Mouse (Mus musculus): Measurements from ENCODE around the gene Fndc1.

Gene Fndc1

GRCm38 (mm10) chr17:7759786-7760185 is 67.3 kb downstream of the Fndc1 start:
- no peaks in the 10 kb centered on the region for H3K27me3 ChIP-seq (ENCODE audit: insufficient read depth, low read length)
- peaks cover 22% of the 10 kb centered on the region for H3K4me1 ChIP-seq (replicated peaks; ENCODE audit: low read depth, low read length)
- peaks cover 1% of the 10 kb centered on the region; the same call in 1 of the 2 replicates for H3K9me3 ChIP-seq (ENCODE audit: low read length)
- TF ChIP-seq NANOG (IDR thresholded peaks at IDR 0.05; ENCODE audit: borderline replicate concordance, low read length): no peak
- no peak for TF ChIP-seq POU5F1 (IDR thresholded peaks at IDR 0.05; ENCODE audit: borderline replicate concordance, low read length)
- TF ChIP-seq CTCF (conservative IDR thresholded peaks at IDR 0.05; ENCODE audit: low read length): no peak
- no peak overlapping the region for H3K4me3 ChIP-seq (replicated peaks; ENCODE audit: low read length)
- H3K36me3 ChIP-seq (ENCODE audit: insufficient read depth, low read length): no peaks in the 10 kb centered on the region

- Histone ChIP-seq H3K4me3 (replicated peaks; ENCODE audit: low read length) (no peak overlapping the region), H3K4me1 (replicated peaks; ENCODE audit: low read depth, low read length) (peaks cover 15% of the 10 kb centered on the region), H3K36me3 (ENCODE audit: insufficient read depth, low read length) (no peaks in the 10 kb centered on the region), H3K27me3 (ENCODE audit: insufficient read depth, low read length) (no peaks in the 10 kb centered on the region), H3K9me3 (ENCODE audit: low read length) (peaks cover 33% of the 10 kb centered on the region)
- TF ChIP-seq POU5F1 (IDR thresholded peaks at IDR 0.05; ENCODE audit: borderline replicate concordance, low read length) (no peak), CTCF (conservative IDR thresholded peaks at IDR 0.05; ENCODE audit: low read length) (no peak), NANOG (IDR thresholded peaks at IDR 0.05; ENCODE audit: borderline replicate concordance, low read length) (no peak)
Measured at GRCm38 (mm10) chr17:7755001-7755400, 72.1 kb downstream of the Fndc1 start.

GRCm38 (mm10) chr17:7753383-7753782 is 73.7 kb downstream of the Fndc1 start:
- TF ChIP-seq CTCF (conservative IDR thresholded peaks at IDR 0.05; ENCODE audit: low read length) (no peak), NANOG (IDR thresholded peaks at IDR 0.05; ENCODE audit: borderline replicate concordance, low read length) (no peak), POU5F1 (IDR thresholded peaks at IDR 0.05; ENCODE audit: borderline replicate concordance, low read length) (no peak)
- Histone ChIP-seq H3K4me1 (replicated peaks; ENCODE audit: low read depth, low read length) (peaks cover 7% of the 10 kb centered on the region), H3K27me3 (ENCODE audit: insufficient read depth, low read length) (no peaks in the 10 kb centered on the region), H3K36me3 (ENCODE audit: insufficient read depth, low read length) (no peaks in the 10 kb centered on the region), H3K4me3 (replicated peaks; ENCODE audit: low read length) (no peak overlapping the region), H3K9me3 (ENCODE audit: low read length) (peaks cover 41% of the 10 kb centered on the region)

- H3K27me3 ChIP-seq (ENCODE audit: insufficient read depth, low read length): no peaks in the 10 kb centered on the region
Measured at GRCm38 (mm10) chr17:7749051-7749815, 77.9 kb downstream of the Fndc1 start.

GRCm38 (mm10) chr17:7746841-7747240 is 80.3 kb downstream of the Fndc1 start:
- H3K4me3 ChIP-seq (replicated peaks; ENCODE audit: low read length): no peak overlapping the region
- no peaks in the 10 kb centered on the region for H3K27me3 ChIP-seq (ENCODE audit: insufficient read depth, low read length)
- no peaks in the 10 kb centered on the region for H3K36me3 ChIP-seq (ENCODE audit: insufficient read depth, low read length)
- TF ChIP-seq NANOG (IDR thresholded peaks at IDR 0.05; ENCODE audit: borderline replicate concordance, low read length): no peak
- TF ChIP-seq POU5F1 (IDR thresholded peaks at IDR 0.05; ENCODE audit: borderline replicate concordance, low read length): no peak
- no peak for TF ChIP-seq CTCF (conservative IDR thresholded peaks at IDR 0.05; ENCODE audit: low read length)
- peaks cover 22% of the 10 kb centered on the region for H3K9me3 ChIP-seq (ENCODE audit: low read length)
- H3K4me1 ChIP-seq (replicated peaks; ENCODE audit: low read depth, low read length): no peaks in the 10 kb centered on the region

More at GRCm38 (mm10) chr17:7749051-7749815, 77.9 kb downstream of the Fndc1 start:
- Histone ChIP-seq H3K4me3 (replicated peaks; ENCODE audit: low read length) (no peak overlapping the region), H3K9me3 (ENCODE audit: low read length) (peaks cover 41% of the 10 kb centered on the region), H3K4me1 (replicated peaks; ENCODE audit: low read depth, low read length) (no peaks in the 10 kb centered on the region), H3K36me3 (ENCODE audit: insufficient read depth, low read length) (no peaks in the 10 kb centered on the region)
- TF ChIP-seq CTCF (conservative IDR thresholded peaks at IDR 0.05; ENCODE audit: low read length): no peak

- Histone ChIP-seq H3K4me1 (replicated peaks; ENCODE audit: low read depth, low read length) (no peaks in the 10 kb centered on the region), H3K9me3 (ENCODE audit: low read length) (peaks cover 8% of the 10 kb centered on the region; the same call in 1 of the 2 replicates), H3K36me3 (ENCODE audit: insufficient read depth, low read length) (no peaks in the 10 kb centered on the region), H3K27me3 (ENCODE audit: insufficient read depth, low read length) (no peaks in the 10 kb centered on the region), H3K4me3 (replicated peaks; ENCODE audit: low read length) (no peak overlapping the region)
- no peak for TF ChIP-seq POU5F1 (IDR thresholded peaks at IDR 0.05; ENCODE audit: borderline replicate concordance, low read length)
- TF ChIP-seq NANOG (IDR thresholded peaks at IDR 0.05; ENCODE audit: borderline replicate concordance, low read length): no peak
- TF ChIP-seq CTCF (conservative IDR thresholded peaks at IDR 0.05; ENCODE audit: low read length): no peak
Measured at GRCm38 (mm10) chr17:7744976-7745375, 82.1 kb downstream of the Fndc1 start.

- H3K27me3 ChIP-seq (ENCODE audit: insufficient read depth, low read length): no peaks in the 10 kb centered on the region
- no peaks in the 10 kb centered on the region for H3K4me1 ChIP-seq (replicated peaks; ENCODE audit: low read depth, low read length)
- TF ChIP-seq POU5F1 (IDR thresholded peaks at IDR 0.05; ENCODE audit: borderline replicate concordance, low read length) (no peak), CTCF (conservative IDR thresholded peaks at IDR 0.05; ENCODE audit: low read length) (no peak), NANOG (IDR thresholded peaks at IDR 0.05; ENCODE audit: borderline replicate concordance, low read length) (no peak)
- H3K36me3 ChIP-seq (ENCODE audit: insufficient read depth, low read length): no peaks in the 10 kb centered on the region
- H3K4me3 ChIP-seq (replicated peaks; ENCODE audit: low read length): no peak overlapping the region
- H3K9me3 ChIP-seq (ENCODE audit: low read length): no peaks in the 10 kb centered on the region
Measured at GRCm38 (mm10) chr17:7740988-7741387, 86.1 kb downstream of the Fndc1 start.

GRCm38 (mm10) chr17:7722991-7723390 is 104.1 kb downstream of the Fndc1 start:
- Histone ChIP-seq H3K9me3 (ENCODE audit: low read length) (no peaks in the 10 kb centered on the region), H3K27me3 (ENCODE audit: insufficient read depth, low read length) (no peaks in the 10 kb centered on the region), H3K4me1 (replicated peaks; ENCODE audit: low read depth, low read length) (no peaks in the 10 kb centered on the region), H3K4me3 (replicated peaks; ENCODE audit: low read length) (no peak overlapping the region), H3K36me3 (ENCODE audit: insufficient read depth, low read length) (no peaks in the 10 kb centered on the region)
- no peak for TF ChIP-seq NANOG (IDR thresholded peaks at IDR 0.05; ENCODE audit: borderline replicate concordance, low read length)
- TF ChIP-seq CTCF (conservative IDR thresholded peaks at IDR 0.05; ENCODE audit: low read length): no peak
- no peak for TF ChIP-seq POU5F1 (IDR thresholded peaks at IDR 0.05; ENCODE audit: borderline replicate concordance, low read length)

- no peak for TF ChIP-seq NANOG (IDR thresholded peaks at IDR 0.05; ENCODE audit: borderline replicate concordance, low read length)
- no peak for TF ChIP-seq POU5F1 (IDR thresholded peaks at IDR 0.05; ENCODE audit: borderline replicate concordance, low read length)
- no peak for TF ChIP-seq CTCF (conservative IDR thresholded peaks at IDR 0.05; ENCODE audit: low read length)
- H3K27me3 ChIP-seq (ENCODE audit: insufficient read depth, low read length): no peaks in the 10 kb centered on the region
- H3K4me3 ChIP-seq (replicated peaks; ENCODE audit: low read length): no peak overlapping the region
- no peaks in the 10 kb centered on the region for H3K4me1 ChIP-seq (replicated peaks; ENCODE audit: low read depth, low read length)
- no peaks in the 10 kb centered on the region for H3K36me3 ChIP-seq (ENCODE audit: insufficient read depth, low read length)
- H3K9me3 ChIP-seq (ENCODE audit: low read length): no peaks in the 10 kb centered on the region
Measured at GRCm38 (mm10) chr17:7718886-7719285, 108.2 kb downstream of the Fndc1 start.
